Mouse (Mus musculus) effector memory CD4-positive, alpha-beta T cell, adult 7 months (primary cell): ENCODE measurements around the gene Gm3417. TPM values are rescaled to one million over a fixed set of nuclear protein-coding genes. Genes with fewer than 3 reads are reported as not detected.

Source experiments
- polyA plus RNA-seq: library from polyadenylated mRNA; unstranded; fragments of 100-300 nt; shearing (Covaris generic); gene quantifications from one replicate; pipeline ENCODE4 v1.2.1, GENCODE M21; 2017

Gm3417 gene
- 1.1 TPM for polyA plus RNA-seq

GRCm38 (mm10) chr17:14978362-14979038 lies at the start of gene Gm3417, which contains the start of gene 9030025P20Rik:
Gene Gm3417, minus strand, starts transcription at chr17:14978790.
Gene 9030025P20Rik, plus strand, starts transcription at chr17:14978468.

GRCm38 (mm10) chr17:15009706-15010413 lies 31.3 kb upstream of the Gm3417 start, which contains the start of gene Gm3435:
Gene Gm3435, plus strand, starts transcription at chr17:15010176.

GRCm38 (mm10) chr17:14960951-14961556 lies 17.5 kb downstream of the Gm3417 start, which contains the start of gene Phf10:
Gene Phf10, minus strand, starts transcription at chr17:14961273.

GRCm38 (mm10) chr17:14943009-14943728 lies 35.4 kb downstream of the Gm3417 start, which contains the start of the genes Wdr27 and 1600012H06Rik:
Gene Wdr27, minus strand, starts transcription at chr17:14943158.
Gene 1600012H06Rik, plus strand, starts transcription at chr17:14943184.

Other genes with a start within 250 kb of the Gm3417 start
- gene Wdr27, start 35.6 kb downstream of the Gm3417 start, polyA plus RNA-seq: 0.79 TPM
- 30.8 TPM for gene 1600012H06Rik, start 35.6 kb downstream of the Gm3417 start, polyA plus RNA-seq
- gene Phf10, start 17.5 kb downstream of the Gm3417 start, polyA plus RNA-seq: 29.0 TPM
- 16.7 TPM for gene 9030025P20Rik, start 322 bp downstream of the Gm3417 start, polyA plus RNA-seq
- gene Gm3435, start 31.4 kb upstream of the Gm3417 start, polyA plus RNA-seq: 9.0 TPM
- gene Ermard, start 62.4 kb upstream of the Gm3417 start, polyA plus RNA-seq: 86.0 TPM
- gene Tcte3, start 62.7 kb upstream of the Gm3417 start, polyA plus RNA-seq: 2.2 TPM
- 2.4 TPM for gene Gm3448, start 62.7 kb upstream of the Gm3417 start, polyA plus RNA-seq